Mouse (Mus musculus): Measurements from ENCODE around the gene Terb1. TPM values are rescaled to one million over a fixed set of nuclear protein-coding genes. Genes with fewer than 3 reads are reported as not detected.

The Terb1 gene
- polyA plus RNA-seq (2014; fragmentation: Nextera tagmentation; extraction: Ambion mirVana) = 0.10 TPM in 1 of 2 replicates, not detected in the other

DNA sequence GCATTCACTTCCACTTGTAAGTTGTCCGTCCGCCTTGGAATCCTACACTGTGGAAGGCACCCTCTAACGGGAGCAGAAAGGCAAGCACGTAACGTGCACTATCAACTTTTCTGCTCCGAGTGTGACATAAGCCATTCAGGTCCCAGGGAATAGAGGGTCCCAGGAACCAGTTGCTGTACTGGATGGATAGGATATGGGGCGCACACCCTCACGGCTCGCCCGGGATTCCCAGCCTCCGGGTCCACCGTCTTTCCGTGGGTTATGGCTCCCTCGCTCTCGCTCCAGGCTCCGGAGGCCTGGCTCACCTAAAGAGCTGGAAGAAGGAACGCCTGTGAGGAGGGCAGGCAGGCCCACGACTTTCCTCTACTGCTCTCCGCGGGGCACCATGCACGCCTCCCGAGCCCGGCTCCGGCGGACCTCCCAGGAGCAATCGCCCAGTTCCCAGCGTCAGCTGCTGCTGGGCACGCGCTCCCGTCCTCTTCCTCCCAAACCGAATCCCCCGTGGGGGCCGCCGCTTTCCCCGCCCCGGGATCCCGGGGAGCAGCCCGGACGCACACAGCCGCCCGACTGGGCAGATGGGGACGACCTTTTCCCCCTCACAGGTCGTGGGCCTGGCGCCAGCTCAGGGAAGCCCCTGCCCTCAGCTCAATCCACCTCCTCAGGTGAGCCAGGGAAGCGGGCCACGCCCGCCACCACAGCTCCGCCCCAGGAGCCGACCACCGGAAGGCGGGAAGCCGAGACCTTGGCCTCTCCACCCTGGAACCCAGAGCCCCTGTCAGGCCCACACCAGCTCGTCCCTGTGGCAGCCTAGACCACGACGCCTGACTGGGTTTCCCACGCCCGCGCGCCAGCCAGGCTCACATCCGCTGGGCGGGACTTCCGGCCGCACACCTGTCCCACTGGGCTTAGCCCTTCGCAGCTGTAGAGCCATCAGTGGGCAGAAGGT is at the start of gene Terb1:
Gene Terb1 (minus strand): TSS at position 850 of the 946 bp plus-strand sequence.
- ATAC-seq (ENCODE audit: low FRiP score) (peak; percentile 84), DNase-seq (ENCODE audit: low spot score) (peak; percentile 55)
- peak within 1 kb of the TSS; percentile 100 for H3K4me2 ChIP-seq (replicated peaks; ENCODE audit: low read depth, low read length)
- H3K4me3 ChIP-seq (ENCODE audit: low read depth, low read length) = peak within 1 kb of the TSS; percentile 54
- no peaks in the 10 kb centered on the region for H3K9me3 ChIP-seq (ENCODE audit: control insufficient read depth, low read length)
- WGBS = 2% methylated on average over 64 of the region's 64 CpGs
- H3K36me3 ChIP-seq (ENCODE audit: control insufficient read depth, insufficient read depth, low read length) = no peaks in the 10 kb centered on the region
- H3K27me3 ChIP-seq (ENCODE audit: control insufficient read depth, insufficient read depth, low read length) = no peaks in the 10 kb centered on the region
- H3K4me1 ChIP-seq (replicated peaks; ENCODE audit: control insufficient read depth, insufficient read depth, low read length) = no peaks in the 10 kb centered on the region
- H3K27ac ChIP-seq (ENCODE audit: low read depth, low read length) = no peak within 1 kb of the TSS
- H3K9ac ChIP-seq (ENCODE audit: low read depth, low read length) = peak within 1 kb of the TSS; percentile 70

DNA sequence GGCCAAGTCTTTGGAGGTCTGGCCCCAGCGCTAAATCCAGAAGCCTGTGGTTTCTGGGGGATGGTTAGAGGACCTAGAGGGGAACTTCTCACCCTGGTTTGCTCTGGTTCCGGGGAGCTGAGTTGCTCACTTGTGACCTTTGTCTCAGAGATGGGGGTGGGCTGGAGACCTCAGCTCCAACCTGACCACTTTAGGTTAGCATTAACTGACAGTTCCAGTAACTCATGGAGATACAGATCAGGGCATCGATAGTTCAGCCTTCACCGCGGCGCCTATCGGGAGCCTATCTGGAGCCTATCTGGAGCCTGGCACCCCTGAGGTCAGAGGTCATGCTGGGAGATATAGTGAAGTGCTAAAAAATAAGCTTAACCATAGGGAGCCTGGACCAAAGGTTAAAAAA is 47.5 kb upstream of the Terb1 start:
- Histone ChIP-seq H3K4me3 (ENCODE audit: low read depth, low read length) (no peak overlapping the region), H3K9me3 (ENCODE audit: control insufficient read depth, low read length) (no peaks in the 10 kb centered on the region), H3K27ac (ENCODE audit: low read depth, low read length) (no peak overlapping the region), H3K27me3 (ENCODE audit: control insufficient read depth, insufficient read depth, low read length) (no peaks in the 10 kb centered on the region), H3K36me3 (ENCODE audit: control insufficient read depth, insufficient read depth, low read length) (no peaks in the 10 kb centered on the region), H3K4me2 (replicated peaks; ENCODE audit: low read depth, low read length) (no peak overlapping the region), H3K4me1 (replicated peaks; ENCODE audit: control insufficient read depth, insufficient read depth, low read length) (no peaks in the 10 kb centered on the region), H3K9ac (ENCODE audit: low read depth, low read length) (no peak overlapping the region)
- no peak for ATAC-seq (ENCODE audit: low FRiP score)
- WGBS = 88% methylated on average over 7 of the region's 7 CpGs
- DNase-seq (ENCODE audit: low spot score) = no peak

DNA sequence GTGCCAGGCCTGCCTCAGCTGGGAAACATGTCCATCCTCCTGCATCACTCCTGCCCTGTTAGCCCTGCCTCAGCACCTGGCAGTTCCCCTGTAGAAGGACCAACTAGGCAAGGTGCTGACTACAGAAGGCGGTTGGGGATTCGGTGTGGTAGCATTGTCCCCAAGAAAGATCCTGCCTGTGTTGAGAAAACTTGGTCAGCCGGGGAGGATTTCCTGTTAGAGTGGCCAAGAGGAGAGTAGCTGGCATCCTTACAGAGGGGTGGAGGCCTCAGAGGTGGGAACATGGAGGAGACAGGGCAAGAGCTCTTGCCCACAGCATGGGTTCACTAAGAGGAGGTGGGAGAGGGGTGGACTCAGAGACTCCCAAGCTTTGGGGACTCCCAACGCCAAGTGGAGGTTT is 45.5 kb upstream of the Terb1 start:
- Histone ChIP-seq H3K9me3 (ENCODE audit: control insufficient read depth, low read length) (no peaks in the 10 kb centered on the region), H3K4me2 (replicated peaks; ENCODE audit: low read depth, low read length) (no peak overlapping the region), H3K36me3 (ENCODE audit: control insufficient read depth, insufficient read depth, low read length) (no peaks in the 10 kb centered on the region), H3K27me3 (ENCODE audit: control insufficient read depth, insufficient read depth, low read length) (no peaks in the 10 kb centered on the region), H3K4me3 (ENCODE audit: low read depth, low read length) (no peak overlapping the region), H3K4me1 (replicated peaks; ENCODE audit: control insufficient read depth, insufficient read depth, low read length) (no peaks in the 10 kb centered on the region), H3K27ac (ENCODE audit: low read depth, low read length) (no peak overlapping the region), H3K9ac (ENCODE audit: low read depth, low read length) (no peak overlapping the region)
- no peak for DNase-seq (ENCODE audit: low spot score)
- 87% methylated on average over 4 of the region's 4 CpGs for WGBS
- no peak for ATAC-seq (ENCODE audit: low FRiP score)

DNA sequence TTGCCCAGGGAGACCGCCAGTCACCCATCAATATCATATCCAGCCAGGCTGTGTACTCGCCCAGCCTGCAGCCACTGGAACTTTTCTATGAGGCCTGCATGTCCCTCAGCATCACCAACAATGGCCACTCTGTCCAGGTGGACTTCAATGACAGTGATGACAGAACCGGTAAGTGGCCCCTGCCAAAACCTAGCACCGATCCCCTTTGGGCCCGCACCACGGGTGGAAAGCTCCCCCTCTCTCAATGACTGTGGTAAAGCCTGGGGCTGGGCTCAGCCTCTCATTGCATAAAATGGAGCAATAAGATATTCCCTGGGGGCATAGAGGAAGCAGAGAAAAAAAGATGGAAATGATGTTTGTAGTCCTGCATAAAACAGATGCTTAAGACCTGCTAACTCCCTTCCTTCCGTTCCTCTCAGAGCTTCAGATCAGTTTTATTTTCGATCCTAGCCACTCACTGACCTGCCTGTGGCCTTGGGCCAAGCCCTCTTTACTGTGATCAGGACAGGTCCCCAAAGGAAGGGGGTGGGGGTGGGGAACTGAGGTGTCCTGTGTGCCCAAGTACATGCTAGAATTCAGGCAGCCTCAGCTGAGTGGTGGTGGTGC is 33.8 kb upstream of the Terb1 start:
- Histone ChIP-seq H3K4me3 (ENCODE audit: low read depth, low read length) (no peak overlapping the region), H3K27me3 (ENCODE audit: control insufficient read depth, insufficient read depth, low read length) (peaks cover 42% of the 10 kb centered on the region), H3K9ac (ENCODE audit: low read depth, low read length) (no peak overlapping the region), H3K9me3 (ENCODE audit: control insufficient read depth, low read length) (no peaks in the 10 kb centered on the region), H3K4me1 (replicated peaks; ENCODE audit: control insufficient read depth, insufficient read depth, low read length) (0 out of 2 replicates have a peak, but pooled peaks cover 3% of the 10 kb centered on the region), H3K4me2 (replicated peaks; ENCODE audit: low read depth, low read length) (no peak overlapping the region), H3K36me3 (ENCODE audit: control insufficient read depth, insufficient read depth, low read length) (no peaks in the 10 kb centered on the region), H3K27ac (ENCODE audit: low read depth, low read length) (no peak overlapping the region)
- ATAC-seq (ENCODE audit: low FRiP score) (no peak), DNase-seq (ENCODE audit: low spot score) (no peak)
- 84% methylated on average over 8 of the region's 8 CpGs for WGBS

DNA sequence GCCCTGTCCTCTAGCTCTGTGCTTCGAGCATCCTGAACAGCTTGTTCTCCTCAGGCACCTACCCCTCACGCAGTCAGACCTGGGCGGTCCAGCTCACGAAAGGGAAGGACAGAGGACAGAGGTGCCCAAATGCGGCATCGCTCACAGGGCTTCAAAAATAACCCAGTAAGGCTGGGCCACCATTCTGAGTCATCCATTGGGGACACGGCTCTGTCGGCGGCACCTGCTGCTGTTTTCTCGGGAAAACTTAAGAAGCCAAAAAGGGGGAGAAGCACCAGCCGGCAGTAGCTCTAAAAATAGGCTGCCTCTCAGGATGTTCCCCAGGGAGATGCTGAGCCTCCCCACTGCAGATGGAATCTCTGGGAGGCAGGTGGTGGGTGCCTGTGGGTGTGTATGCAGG is 32.5 kb upstream of the Terb1 start:
- no peaks in the 10 kb centered on the region for H3K36me3 ChIP-seq (ENCODE audit: control insufficient read depth, insufficient read depth, low read length)
- DNase-seq (ENCODE audit: low spot score) (peak; percentile 13), ATAC-seq (ENCODE audit: low FRiP score) (no peak)
- H3K27ac ChIP-seq (ENCODE audit: low read depth, low read length) = no peak overlapping the region
- H3K9ac ChIP-seq (ENCODE audit: low read depth, low read length) = no peak overlapping the region
- peaks cover 45% of the 10 kb centered on the region for H3K27me3 ChIP-seq (ENCODE audit: control insufficient read depth, insufficient read depth, low read length)
- H3K4me1 ChIP-seq (replicated peaks; ENCODE audit: control insufficient read depth, insufficient read depth, low read length) = 0 out of 2 replicates have a peak, but pooled peaks cover 3% of the 10 kb centered on the region
- no peak overlapping the region for H3K4me3 ChIP-seq (ENCODE audit: low read depth, low read length)
- no peak overlapping the region for H3K4me2 ChIP-seq (replicated peaks; ENCODE audit: low read depth, low read length)
- H3K9me3 ChIP-seq (ENCODE audit: control insufficient read depth, low read length) = no peaks in the 10 kb centered on the region
- WGBS = 9% methylated on average over 11 of the region's 11 CpGs

DNA sequence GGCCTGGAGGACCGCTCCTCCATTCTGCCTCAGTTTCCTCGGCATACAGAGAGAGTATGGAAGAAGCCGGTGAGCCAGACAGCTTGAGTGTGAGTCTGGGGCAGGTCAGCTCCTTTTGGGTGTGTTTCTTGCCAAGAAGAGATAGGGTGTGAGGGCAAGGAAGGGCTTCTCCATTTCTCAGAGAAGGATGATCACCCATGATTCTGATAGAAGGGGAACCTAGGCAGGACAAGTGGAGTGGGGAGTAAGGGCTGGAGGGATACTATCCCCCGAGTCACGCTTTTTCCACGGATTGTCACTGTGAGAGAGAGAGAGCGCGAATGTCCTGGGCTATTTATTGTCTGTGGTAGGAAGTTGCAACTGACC is 31.8 kb upstream of the Terb1 start:
- peak overlapping the region; percentile 37; the same call in 1 of the 2 replicates for H3K9ac ChIP-seq (ENCODE audit: low read depth, low read length)
- H3K27me3 ChIP-seq (ENCODE audit: control insufficient read depth, insufficient read depth, low read length) = peaks cover 45% of the 10 kb centered on the region
- WGBS = 15% methylated on average over 8 of the region's 8 CpGs

DNA sequence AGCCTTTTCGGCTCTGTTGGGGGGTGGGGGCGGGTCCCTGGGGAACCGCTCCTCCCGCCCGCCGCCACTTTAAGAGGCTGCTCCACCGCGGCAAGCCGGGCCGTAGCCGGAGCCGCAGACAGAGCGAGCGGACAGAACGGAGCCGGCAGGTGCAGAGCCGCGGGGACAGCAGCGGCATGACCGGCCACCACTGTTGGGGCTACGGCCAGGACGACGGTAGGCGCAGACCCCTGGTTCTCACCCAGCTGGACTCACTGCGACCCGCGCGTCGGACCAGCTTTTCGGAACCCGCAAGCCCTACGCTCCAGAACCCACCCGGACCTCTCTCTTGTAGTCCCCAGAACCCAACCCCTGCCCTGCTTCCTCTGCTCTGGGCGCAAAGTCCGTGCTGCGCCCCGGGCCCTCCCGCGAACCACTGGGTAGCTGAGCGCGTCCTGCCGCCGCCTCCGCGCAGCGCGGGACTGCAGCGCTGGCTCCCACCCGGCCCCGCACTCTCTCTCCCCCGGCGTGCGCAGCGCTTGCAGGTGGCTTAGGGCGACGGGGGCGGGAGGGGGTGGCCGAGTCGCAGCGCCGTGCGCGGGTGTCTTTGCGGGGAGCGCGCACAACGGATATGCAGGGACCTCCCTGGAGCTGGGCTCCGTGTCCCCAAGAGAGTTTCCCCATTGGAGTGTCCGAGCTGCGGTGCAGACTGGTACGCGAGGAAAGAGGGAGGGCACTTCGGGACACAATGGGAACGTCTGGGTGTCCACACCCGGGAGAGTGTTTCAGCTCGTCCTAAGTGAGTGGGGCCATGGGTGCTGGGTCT is 31.2 kb upstream of the Terb1 start:
- Histone ChIP-seq H3K4me3 (ENCODE audit: low read depth, low read length) (peak overlapping the region; percentile 49), H3K4me1 (replicated peaks; ENCODE audit: control insufficient read depth, insufficient read depth, low read length) (0 out of 2 replicates have a peak, but pooled peaks cover 3% of the 10 kb centered on the region), H3K27ac (ENCODE audit: low read depth, low read length) (no peak overlapping the region), H3K9ac (ENCODE audit: low read depth, low read length) (peak overlapping the region; percentile 37; the same call in 1 of the 2 replicates), H3K36me3 (ENCODE audit: control insufficient read depth, insufficient read depth, low read length) (no peaks in the 10 kb centered on the region), H3K4me2 (replicated peaks; ENCODE audit: low read depth, low read length) (peak overlapping the region; percentile 89), H3K27me3 (ENCODE audit: control insufficient read depth, insufficient read depth, low read length) (peaks cover 45% of the 10 kb centered on the region), H3K9me3 (ENCODE audit: control insufficient read depth, low read length) (no peaks in the 10 kb centered on the region)
- WGBS = under 1% methylated on average over 64 of the region's 76 CpGs
- DNase-seq (ENCODE audit: low spot score) (peak; percentile 58), ATAC-seq (ENCODE audit: low FRiP score) (peak; percentile 74)

More for the DNA sequence above, 31.8 kb upstream of the Terb1 start:
- H3K4me3 ChIP-seq (ENCODE audit: low read depth, low read length) = peak overlapping the region; percentile 49
- H3K4me2 ChIP-seq (replicated peaks; ENCODE audit: low read depth, low read length) = peak overlapping the region; percentile 89
- H3K9me3 ChIP-seq (ENCODE audit: control insufficient read depth, low read length) = no peaks in the 10 kb centered on the region
- H3K36me3 ChIP-seq (ENCODE audit: control insufficient read depth, insufficient read depth, low read length) = no peaks in the 10 kb centered on the region
- DNase-seq (ENCODE audit: low spot score) = no peak
- H3K4me1 ChIP-seq (replicated peaks; ENCODE audit: control insufficient read depth, insufficient read depth, low read length) = 0 out of 2 replicates have a peak, but pooled peaks cover 3% of the 10 kb centered on the region
- H3K27ac ChIP-seq (ENCODE audit: low read depth, low read length) = no peak overlapping the region
- ATAC-seq (ENCODE audit: low FRiP score) = no peak

DNA sequence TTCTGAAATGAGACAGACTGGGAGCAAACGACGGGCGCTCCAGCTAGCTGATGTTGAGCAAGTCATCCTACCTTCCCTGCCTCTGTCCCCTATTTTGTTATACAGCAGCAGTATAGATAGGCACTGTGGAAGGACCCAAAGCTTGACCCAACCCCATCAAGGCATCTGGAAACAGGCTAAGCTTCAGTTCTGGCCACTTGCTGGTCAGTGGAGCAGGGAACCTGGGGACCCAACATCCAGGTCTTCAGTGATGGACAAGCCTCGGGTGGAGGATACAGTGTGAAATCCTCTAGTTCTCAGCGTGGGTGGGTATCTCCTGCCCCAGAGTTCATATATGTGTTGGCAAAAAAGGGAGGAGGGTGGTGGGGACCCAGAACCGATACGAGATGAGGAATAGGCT is 30.5 kb upstream of the Terb1 start:
- Histone ChIP-seq H3K27me3 (ENCODE audit: control insufficient read depth, insufficient read depth, low read length) (peaks cover 45% of the 10 kb centered on the region), H3K9me3 (ENCODE audit: control insufficient read depth, low read length) (no peaks in the 10 kb centered on the region), H3K4me3 (ENCODE audit: low read depth, low read length) (peak overlapping the region; percentile 49), H3K27ac (ENCODE audit: low read depth, low read length) (no peak overlapping the region), H3K36me3 (ENCODE audit: control insufficient read depth, insufficient read depth, low read length) (no peaks in the 10 kb centered on the region), H3K4me2 (replicated peaks; ENCODE audit: low read depth, low read length) (peak overlapping the region; percentile 89), H3K9ac (ENCODE audit: low read depth, low read length) (no peak overlapping the region), H3K4me1 (replicated peaks; ENCODE audit: control insufficient read depth, insufficient read depth, low read length) (0 out of 2 replicates have a peak, but pooled peaks cover 4% of the 10 kb centered on the region)
- WGBS = 44% methylated on average over 7 of the region's 7 CpGs
- ATAC-seq (ENCODE audit: low FRiP score) (no peak), DNase-seq (ENCODE audit: low spot score) (peak; percentile 16)

Data from hindbrain, embryonic 11.5 days (tissue).